Mouse (Mus musculus) lung, embryonic 14.5 days (tissue): ENCODE data around the gene Zfp658. TPM values are rescaled to one million over a fixed set of nuclear protein-coding genes. Genes with fewer than 3 reads are reported as not detected.

Source experiments
- ATAC-seq: fragments of 200-750 bp; cut with Nextera tagmentation; 2 replicates; pipeline ENCODE4 v1.8.0; 2017; ENCODE audit warnings: mild to moderate bottlenecking, moderate TSS enrichment, moderate library complexity; ENCODE audit not compliant: insufficient read depth
- DNase-seq: peaks from one replicate; pipeline ENCODE4 v3.0.0-alpha.2; 2015
- H3K27ac ChIP-seq: fragments of 300-500 bp; sonication (generic); 2 replicates; pipeline ENCODE4 v1.5.1; 2014; ENCODE audit warnings: low read depth, mild to moderate bottlenecking, moderate library complexity
- H3K27me3 ChIP-seq: fragments of 300-500 bp; sonication (generic); 2 replicates; pipeline ENCODE4 v1.6.1; 2014; ENCODE audit warnings: low read length, control low read depth; ENCODE audit not compliant: insufficient read depth
- H3K36me3 ChIP-seq: fragments of 300-500 bp; sonication (generic); 2 replicates; pipeline ENCODE4 v1.6.1; 2014; ENCODE audit warnings: control low read depth; ENCODE audit not compliant: insufficient read depth
- H3K4me1 ChIP-seq: fragments of 300-500 bp; sonication (generic); 2 replicates; pipeline ENCODE4 v1.6.1; 2014; ENCODE audit warnings: antibody characterized with exemption, control low read depth; ENCODE audit not compliant: insufficient read depth
- H3K4me2 ChIP-seq: fragments of 300-500 bp; sonication (generic); 2 replicates; pipeline ENCODE4 v1.6.1; 2014; ENCODE audit warnings: mild to moderate bottlenecking
- H3K4me3 ChIP-seq: fragments of 300-500 bp; sonication (generic); 2 replicates; pipeline ENCODE4 v1.5.1; 2014; ENCODE audit warnings: low read depth, low read length
- H3K9ac ChIP-seq: fragments of 300-500 bp; sonication (generic); 2 replicates; pipeline ENCODE4 v1.6.1; 2014
- H3K9me3 ChIP-seq: fragments of 300-500 bp; sonication (generic); 2 replicates; pipeline ENCODE4 v1.6.1; 2016; ENCODE audit warnings: low read depth, low read length, control low read depth
- CTCF ChIP-seq: IDR thresholded peaks from 2 replicates; pipeline ENCODE4 v1.5.1; 2016; ENCODE audit warnings: antibody characterized with exemption, low read depth
- WGBS: fragments of 180-500 bp; shearing (Covaris S2); extraction: QIAGEN DNeasy Blood & Tissue Kit; methylation state at CpG from one replicate; pipeline ENCODE4 v1.1.7; 2014; 5-methylcytosine and 5-hydroxymethylcytosine counted together
- polyA plus RNA-seq: library from polyadenylated mRNA; unstranded; fragments of >200 nt; fragmentation: Nextera tagmentation; extraction: Ambion mirVana; gene quantifications from 2 replicates; pipeline ENCODE4 v1.2.1, GENCODE M21; 2014

The Zfp658 gene
- polyA plus RNA-seq, 1 experiment from 2014 or later = 5.3 TPM

- Histone ChIP-seq H3K27ac (no peak overlapping the region), H3K9me3 (no peaks in the 10 kb centered on the region), H3K4me2 (no peak overlapping the region), H3K4me1 (no peaks in the 10 kb centered on the region), H3K9ac (no peak overlapping the region), H3K27me3 (no peaks in the 10 kb centered on the region), H3K4me3 (no peak overlapping the region), H3K36me3 (no peaks in the 10 kb centered on the region)
- DNase-seq (peak; percentile 9), ATAC-seq (no peak)
- no peak for TF ChIP-seq CTCF
- WGBS = 63% methylated on average over 3 of the region's 3 CpGs
Observed at GRCm38 (mm10) chr7:43554550-43554949, 7.5 kb upstream of the Zfp658 start.

- no peak overlapping the region for H3K4me3 ChIP-seq
- 89% methylated on average over 5 of the region's 5 CpGs for WGBS
- H3K27ac ChIP-seq = no peak overlapping the region
- no peak overlapping the region for H3K9ac ChIP-seq
- H3K36me3 ChIP-seq = no peaks in the 10 kb centered on the region
- no peaks in the 10 kb centered on the region for H3K9me3 ChIP-seq
- no peak for DNase-seq
- H3K4me2 ChIP-seq = no peak overlapping the region
- H3K27me3 ChIP-seq = no peaks in the 10 kb centered on the region
- no peak for TF ChIP-seq CTCF
- ATAC-seq = no peak
- H3K4me1 ChIP-seq = no peaks in the 10 kb centered on the region
Observed at GRCm38 (mm10) chr7:43555351-43555750, 6.7 kb upstream of the Zfp658 start.

GRCm38 (mm10) chr7:43556901-43557300 is 5.2 kb upstream of the Zfp658 start:
- H3K27ac ChIP-seq = no peak overlapping the region
- H3K4me3 ChIP-seq = no peak overlapping the region
- H3K9ac ChIP-seq = no peak overlapping the region
- ATAC-seq (0 out of 2 replicates have a peak, but pooled peaks have one; percentile 6), DNase-seq (peak; percentile 56)
- H3K36me3 ChIP-seq = no peaks in the 10 kb centered on the region
- no peaks in the 10 kb centered on the region for H3K4me1 ChIP-seq
- H3K27me3 ChIP-seq = no peaks in the 10 kb centered on the region
- 20% methylated on average over 1 of the region's 1 CpGs for WGBS
- H3K9me3 ChIP-seq = no peaks in the 10 kb centered on the region
- TF ChIP-seq CTCF = no peak
- H3K4me2 ChIP-seq = no peak overlapping the region

- TF ChIP-seq CTCF = no peak
- peak overlapping the region; percentile 86 for H3K4me2 ChIP-seq
- peak overlapping the region; percentile 75 for H3K9ac ChIP-seq
- DNase-seq (peak; percentile 42), ATAC-seq (no peak)
- H3K9me3 ChIP-seq = no peaks in the 10 kb centered on the region
- H3K4me1 ChIP-seq = peaks cover 3% of the 10 kb centered on the region; the same call in 1 of the 2 replicates
- peak overlapping the region; percentile 69 for H3K4me3 ChIP-seq
- WGBS = under 1% methylated on average over 10 of the region's 10 CpGs
- peak overlapping the region; percentile 91 for H3K27ac ChIP-seq
- peaks cover 21% of the 10 kb centered on the region; the same call in 1 of the 2 replicates for H3K36me3 ChIP-seq
- no peaks in the 10 kb centered on the region for H3K27me3 ChIP-seq
Observed at GRCm38 (mm10) chr7:43562651-43563070, 605 bp downstream of the Zfp658 start.

- Histone ChIP-seq H3K36me3 (peaks cover 27% of the 10 kb centered on the region; the same call in 1 of the 2 replicates), H3K4me2 (peak overlapping the region; percentile 86), H3K9ac (peak overlapping the region; percentile 75), H3K9me3 (no peaks in the 10 kb centered on the region), H3K4me3 (peak overlapping the region; percentile 69), H3K27me3 (no peaks in the 10 kb centered on the region), H3K4me1 (peaks cover 3% of the 10 kb centered on the region; the same call in 1 of the 2 replicates), H3K27ac (no peak overlapping the region; the same call in 1 of the 2 replicates)
- whole genome bisulfite sequencing = 60% methylated on average over 6 of the region's 6 CpGs
- ATAC-seq (no peak), DNase-seq (no peak)
- no peak for TF ChIP-seq CTCF
Observed at GRCm38 (mm10) chr7:43563300-43563699, 1.2 kb downstream of the Zfp658 start.

GRCm38 (mm10) chr7:43571216-43571615 is 9.2 kb downstream of the Zfp658 start:
- Histone ChIP-seq H3K27me3 (no peaks in the 10 kb centered on the region), H3K4me1 (no peaks in the 10 kb centered on the region), H3K36me3 (peaks cover 73% of the 10 kb centered on the region), H3K27ac (no peak overlapping the region), H3K9ac (no peak overlapping the region), H3K4me3 (no peak overlapping the region), H3K4me2 (no peak overlapping the region), H3K9me3 (no peaks in the 10 kb centered on the region)
- DNase-seq (no peak), ATAC-seq (no peak)
- WGBS = 94% methylated on average over 2 of the region's 2 CpGs
- TF ChIP-seq CTCF = no peak

GRCm38 (mm10) chr7:43579440-43580171 is 17.6 kb downstream of the Zfp658 start, which contains the start of gene Zfp719:
Zfp719 (plus strand) TSS chr7:43579610.
- ATAC-seq (peak; percentile 98), DNase-seq (peak; percentile 97)
- H3K27ac ChIP-seq = peak within 1 kb of the TSS; percentile 86
- 0 out of 2 replicates have a peak, but pooled peaks have one; percentile 8 for TF ChIP-seq CTCF
- H3K9me3 ChIP-seq = no peaks in the 10 kb centered on the region
- H3K4me2 ChIP-seq = peak within 1 kb of the TSS; percentile 77
- H3K4me3 ChIP-seq = peak within 1 kb of the TSS; percentile 68
- peaks cover 19% of the 10 kb centered on the region for H3K36me3 ChIP-seq
- H3K9ac ChIP-seq = peak within 1 kb of the TSS; percentile 71
- H3K27me3 ChIP-seq = no peaks in the 10 kb centered on the region
- H3K4me1 ChIP-seq = peaks cover 9% of the 10 kb centered on the region; the same call in 1 of the 2 replicates
- 0% methylated on average over 37 of the region's 37 CpGs for WGBS
